Mouse (Mus musculus) spleen, adult 2 months (tissue): ENCODE measurements at regions not wholly inside any gene's neighbourhood (a gene's known extent, or its start where the extent isn't known, plus 50 kb on each side); places are given as distances from the start of the nearest gene placed in this dataset.

Experiments
- CTCF ChIP-seq: fragments of 200-500 bp; IDR thresholded peaks from 2 replicates; pipeline ENCODE4 v1.5.1; 2011; ENCODE audit warnings: mild to moderate bottlenecking, inconsistent platforms; ENCODE audit not compliant: insufficient read depth, insufficient read length, insufficient replicate concordance; ENCODE audit errors: extremely low read depth
- POLR2A ChIP-seq: fragments of 200-500 bp; IDR thresholded peaks from 2 replicates; pipeline ENCODE4 v1.6.1; 2011; ENCODE audit warnings: low read depth, low read length, inconsistent platforms

DNA sequence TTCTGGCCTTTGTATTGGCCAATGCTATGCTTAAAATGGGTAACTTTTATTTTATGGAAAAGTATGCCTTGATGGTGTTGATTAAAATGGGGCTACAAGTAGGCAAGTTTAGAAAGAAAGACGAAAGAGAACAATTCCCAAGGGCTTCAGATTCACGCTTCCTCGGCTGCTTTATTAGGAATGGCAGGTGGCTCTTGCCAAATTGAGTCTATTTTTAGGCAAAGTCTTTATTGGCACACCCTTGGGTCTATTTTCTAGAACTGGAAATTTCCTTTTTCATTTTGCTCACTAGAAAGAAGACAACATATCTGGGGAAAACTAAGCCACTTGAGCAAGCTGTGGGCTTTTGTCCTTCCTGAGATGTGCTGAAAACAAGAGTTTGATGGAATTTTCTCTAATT is 641.4 kb upstream of the Kdm8 start:
- TF ChIP-seq POLR2A (no peak), CTCF (no peak)
